Mouse (Mus musculus) megakaryocyte, embryonic 14.5 days (primary cell): Measurements from ENCODE around the gene C1qtnf12.

Source experiments
- FLI1 ChIP-seq: IDR thresholded peaks from 2 replicates; pipeline ENCODE4 v1.6.1; 2012; ENCODE audit warnings: low read length, inconsistent platforms, mixed read lengths
- GATA1 ChIP-seq: IDR thresholded peaks from 3 replicates; pipeline ENCODE4 v1.6.1; 2012; ENCODE audit warnings: mixed read lengths, low read length, inconsistent platforms, borderline replicate concordance

DNA sequence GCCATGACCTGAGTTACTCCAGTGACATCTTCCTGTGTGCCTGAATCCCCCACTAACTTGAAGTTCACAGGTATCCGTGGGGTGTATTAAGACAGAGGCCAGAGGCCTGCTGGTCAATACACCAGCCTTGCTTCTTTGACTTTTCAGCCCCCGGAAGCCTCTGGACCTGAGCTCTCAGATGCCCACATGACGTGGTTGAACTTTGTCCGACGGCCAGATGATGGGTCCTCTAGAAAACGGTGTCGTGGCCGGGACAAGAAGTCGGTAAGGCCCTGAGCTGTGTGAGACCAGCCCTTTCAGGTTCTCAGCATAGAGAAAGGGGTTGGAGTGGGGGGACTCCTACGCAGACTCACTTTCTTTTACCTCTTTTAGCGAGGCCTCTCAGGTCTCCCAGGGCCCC lies 2.3 kb downstream of the C1qtnf12 start:
- no peak for TF ChIP-seq GATA1
- TF ChIP-seq FLI1 = no peak
